Mouse (Mus musculus) heart, adult 2 months (tissue): ENCODE results near the gene Rfx7.

Source experiments
- CTCF ChIP-seq: fragments of 200-600 bp; IDR thresholded peaks from 2 replicates; pipeline ENCODE4 v1.8.1; 2022; ENCODE audit warnings: antibody characterized with exemption, mild to moderate bottlenecking, moderate library complexity
- POLR2A ChIP-seq: fragments of 200-500 bp; IDR thresholded peaks from 2 replicates; pipeline ENCODE4 v1.6.1; 2011; ENCODE audit warnings: mild to moderate bottlenecking, low read depth, low read length, control low read depth; ENCODE audit not compliant: insufficient read depth

DNA sequence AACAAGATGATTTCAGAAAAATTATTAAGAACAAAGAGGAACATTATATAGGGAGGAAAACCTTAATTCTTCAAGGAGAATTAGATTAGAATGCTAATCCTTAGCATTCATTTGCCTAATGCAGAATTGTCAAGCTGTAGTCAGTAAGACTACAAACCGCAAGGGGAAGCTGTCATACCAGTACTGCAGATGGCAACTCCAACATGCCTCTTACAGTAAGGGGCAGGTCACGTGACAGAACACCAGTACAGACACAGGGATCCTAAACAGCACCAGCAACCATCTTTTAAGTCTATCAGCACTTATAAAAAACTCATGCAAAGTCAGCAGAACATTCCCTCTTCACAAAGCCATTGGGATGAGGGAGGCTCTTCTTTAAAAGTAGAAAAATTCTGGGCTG, 38.6 kb upstream of the Rfx7 start:
- TF ChIP-seq POLR2A (no peak), CTCF (no peak)
